Mouse (Mus musculus) brain, embryonic 14.5 days (tissue): ENCODE results near the gene Pah.

Experiments
- CTCF ChIP-seq: fragments of 200-500 bp; IDR thresholded peaks from 2 replicates; pipeline ENCODE4 v1.5.1; 2012; ENCODE audit warnings: inconsistent platforms, mild to moderate bottlenecking, moderate library complexity, borderline replicate concordance; ENCODE audit not compliant: insufficient read depth, insufficient read length; ENCODE audit errors: extremely low read depth
- POLR2A ChIP-seq: fragments of 200-500 bp; IDR thresholded peaks from 2 replicates; pipeline ENCODE4 v1.6.1; 2012; ENCODE audit warnings: mild to moderate bottlenecking, inconsistent platforms, borderline replicate concordance; ENCODE audit not compliant: poor library complexity, insufficient read depth, insufficient read length, severe bottlenecking; ENCODE audit errors: extremely low read depth

- TF ChIP-seq CTCF, result no peak
- no peak for TF ChIP-seq POLR2A
Measured at GRCm38 (mm10) chr10:87593916-87594315, 72.3 kb downstream of the Pah start.
